Mouse (Mus musculus): ENCODE measurements at regions not wholly inside any gene's neighbourhood (a gene's known extent, or its start where the extent isn't known, plus 50 kb on each side); places are given as distances from the start of the nearest gene placed in this dataset.

DNA sequence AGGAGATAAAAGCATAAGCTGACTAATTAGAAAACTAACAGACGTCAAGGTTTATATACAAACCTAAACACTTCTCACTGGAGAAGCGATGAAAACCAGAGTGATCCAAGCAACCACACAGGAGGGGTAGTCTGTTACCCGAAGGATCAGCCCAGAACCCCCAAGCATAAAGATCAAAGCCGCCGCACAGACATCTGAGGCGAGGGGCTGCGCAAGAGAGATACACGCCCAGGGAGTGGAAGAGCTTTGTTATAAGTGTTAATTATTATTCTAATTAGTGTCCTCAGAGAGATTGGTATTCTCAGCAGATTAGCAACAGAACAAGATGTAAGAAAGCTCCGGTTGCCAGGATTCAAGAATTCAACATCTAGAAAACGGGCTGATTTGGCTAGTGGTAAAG, 281.2 kb downstream of the Atp23 start:
- H3K9me3 ChIP-seq: no peaks in the 10 kb centered on the region
- H3K27ac ChIP-seq (replicated peaks): peak overlapping the region; percentile 35
- 13% methylated on average over 10 of the region's 10 CpGs for WGBS
- peak; percentile 89 for ATAC-seq (ENCODE audit: low FRiP score, low read depth)
- H3K4me2 ChIP-seq (replicated peaks): peak overlapping the region; percentile 22
- H3K4me3 ChIP-seq: no peak overlapping the region
- peaks cover 16% of the 10 kb centered on the region for H3K4me1 ChIP-seq
- no peaks in the 10 kb centered on the region for H3K27me3 ChIP-seq
- H3K36me3 ChIP-seq: no peaks in the 10 kb centered on the region
- no peak overlapping the region for H3K9ac ChIP-seq (replicated peaks)

DNA sequence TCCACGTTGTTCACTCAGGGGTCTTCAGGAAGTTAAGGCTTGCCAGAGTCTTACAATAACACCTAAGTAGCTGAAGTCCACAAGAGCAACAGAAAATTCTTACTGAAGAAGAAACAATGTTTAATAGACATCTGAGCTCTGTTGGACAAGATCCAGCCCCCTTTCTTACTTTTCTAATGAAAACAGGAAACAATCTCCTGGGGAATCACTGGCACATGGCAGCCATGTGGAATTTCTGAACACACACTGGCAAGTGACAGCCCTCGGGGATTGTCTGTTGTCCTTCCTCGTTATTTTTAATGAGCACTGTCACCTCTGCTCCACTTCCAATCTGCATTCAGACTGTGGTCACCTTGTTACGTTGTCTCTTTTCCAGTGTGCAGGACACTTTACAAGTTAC, 288.9 kb downstream of the Atp23 start:
- no peak overlapping the region for H3K9ac ChIP-seq (replicated peaks)
- no peaks in the 10 kb centered on the region for H3K36me3 ChIP-seq
- WGBS: 64% methylated on average over 4 of the region's 4 CpGs
- H3K9me3 ChIP-seq: no peaks in the 10 kb centered on the region
- no peaks in the 10 kb centered on the region for H3K27me3 ChIP-seq
- no peaks in the 10 kb centered on the region for H3K4me1 ChIP-seq
- ATAC-seq (ENCODE audit: low FRiP score, low read depth): no peak
- no peak overlapping the region for H3K27ac ChIP-seq (replicated peaks)
- no peak overlapping the region for H3K4me2 ChIP-seq (replicated peaks)
- H3K4me3 ChIP-seq: no peak overlapping the region

DNA sequence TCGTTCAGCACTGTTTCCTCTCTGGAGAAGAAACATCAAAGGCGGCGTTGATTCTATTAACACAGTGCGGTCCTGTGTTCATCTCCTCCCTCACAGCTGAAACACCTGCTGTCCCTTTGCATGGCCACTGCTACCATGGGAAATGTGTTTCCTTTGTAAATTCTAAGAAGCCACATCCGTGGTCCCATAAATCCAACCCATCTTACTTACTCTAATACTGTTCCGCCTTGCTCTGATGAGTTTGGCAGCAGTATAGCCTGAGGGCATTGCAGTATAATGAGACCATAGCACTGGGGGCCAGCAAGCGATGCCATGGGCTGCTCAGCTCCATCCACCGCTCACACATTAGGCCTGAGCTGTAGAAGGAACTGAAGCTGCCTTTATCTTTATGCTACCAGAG, 290.6 kb downstream of the Atp23 start:
- Histone ChIP-seq H3K27ac (replicated peaks) (no peak overlapping the region), H3K9ac (replicated peaks) (no peak overlapping the region), H3K9me3 (no peaks in the 10 kb centered on the region), H3K4me1 (no peaks in the 10 kb centered on the region), H3K4me3 (no peak overlapping the region), H3K27me3 (no peaks in the 10 kb centered on the region), H3K36me3 (no peaks in the 10 kb centered on the region), H3K4me2 (replicated peaks) (no peak overlapping the region)
- WGBS: 81% methylated on average over 8 of the region's 8 CpGs
- ATAC-seq (ENCODE audit: low FRiP score, low read depth): peak; percentile 79

DNA sequence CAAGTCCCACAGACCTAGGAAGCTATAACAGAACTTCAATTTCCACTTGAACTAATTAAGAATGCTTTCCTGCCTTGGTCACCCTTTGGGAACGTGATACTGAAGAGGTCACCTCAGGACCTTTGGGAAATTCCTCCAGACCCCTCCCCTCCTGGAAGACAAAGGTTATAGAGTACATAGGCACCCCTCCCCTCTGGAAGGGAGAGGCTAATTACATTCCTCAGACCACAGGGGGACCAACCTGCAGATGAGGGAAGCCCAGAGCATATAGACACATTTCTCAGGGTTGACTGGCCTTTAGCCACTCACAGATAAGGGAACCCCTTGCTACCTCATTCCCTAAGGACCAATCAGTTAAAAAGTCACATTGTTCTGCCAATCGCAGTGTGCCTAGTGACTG, 301.5 kb downstream of the Atp23 start:
- H3K4me2 ChIP-seq (replicated peaks): no peak overlapping the region
- no peaks in the 10 kb centered on the region for H3K4me1 ChIP-seq
- no peak overlapping the region for H3K4me3 ChIP-seq
- no peak overlapping the region for H3K27ac ChIP-seq (replicated peaks)
- no peak overlapping the region for H3K9ac ChIP-seq (replicated peaks)
- ATAC-seq (ENCODE audit: low FRiP score, low read depth): no peak
- H3K27me3 ChIP-seq: no peaks in the 10 kb centered on the region
- 87% methylated on average over 2 of the region's 2 CpGs for WGBS
- no peaks in the 10 kb centered on the region for H3K36me3 ChIP-seq
- no peaks in the 10 kb centered on the region for H3K9me3 ChIP-seq

DNA sequence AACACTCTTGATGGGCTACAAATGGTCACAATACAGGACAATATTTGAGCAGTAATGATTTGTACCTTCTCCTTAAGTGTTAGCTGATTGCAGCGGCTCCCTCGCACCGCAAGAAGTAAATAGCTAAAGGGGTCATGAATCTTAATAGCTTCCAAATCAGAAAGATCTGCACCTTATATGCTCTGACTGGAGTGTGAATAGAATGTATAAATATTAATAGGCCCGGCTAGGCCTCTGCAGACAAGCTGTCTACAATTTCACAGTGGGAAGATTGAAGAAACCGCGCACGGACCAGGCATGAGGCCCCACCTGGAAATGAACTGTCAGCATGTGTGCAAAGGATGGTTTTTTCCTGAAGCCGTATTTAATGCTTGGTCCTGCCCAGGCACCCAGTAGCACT, 333.0 kb downstream of the Atp23 start:
- H3K9me3 ChIP-seq: no peaks in the 10 kb centered on the region
- WGBS: 61% methylated on average over 8 of the region's 8 CpGs
- H3K4me1 ChIP-seq: peaks cover 4% of the 10 kb centered on the region; the same call in 1 of the 2 replicates
- H3K36me3 ChIP-seq: no peaks in the 10 kb centered on the region
- no peak overlapping the region for H3K9ac ChIP-seq (replicated peaks)
- no peak overlapping the region for H3K4me2 ChIP-seq (replicated peaks)
- H3K27me3 ChIP-seq: no peaks in the 10 kb centered on the region
- ATAC-seq (ENCODE audit: low FRiP score, low read depth): peak; percentile 75
- H3K4me3 ChIP-seq: no peak overlapping the region
- peak overlapping the region; percentile 63 for H3K27ac ChIP-seq (replicated peaks)

DNA sequence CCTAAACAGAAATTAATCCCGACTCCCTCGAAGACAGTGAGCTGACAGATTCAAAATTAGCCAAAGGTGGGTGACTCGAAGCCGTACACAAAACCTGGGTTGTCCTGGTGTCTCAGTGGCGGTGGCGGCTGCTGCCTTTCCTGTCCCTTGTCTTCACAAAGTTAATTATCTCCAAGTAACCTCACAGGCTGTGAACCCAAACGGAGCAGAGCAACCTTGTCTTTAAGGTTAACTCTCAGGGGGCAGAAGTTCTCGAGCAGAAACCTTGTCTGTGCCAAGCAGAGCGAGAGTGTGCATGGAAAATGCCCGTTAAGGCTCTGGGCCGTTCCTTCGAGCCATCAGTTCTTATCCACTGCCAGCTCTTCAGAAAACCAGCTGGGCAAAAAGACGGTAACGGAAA, 335.8 kb downstream of the Atp23 start:
- Histone ChIP-seq H3K9me3 (no peaks in the 10 kb centered on the region), H3K36me3 (no peaks in the 10 kb centered on the region), H3K4me2 (replicated peaks) (no peak overlapping the region), H3K4me3 (no peak overlapping the region), H3K4me1 (peaks cover 4% of the 10 kb centered on the region; the same call in 1 of the 2 replicates), H3K9ac (replicated peaks) (no peak overlapping the region), H3K27ac (replicated peaks) (no peak overlapping the region), H3K27me3 (no peaks in the 10 kb centered on the region)
- 87% methylated on average over 14 of the region's 14 CpGs for WGBS
- ATAC-seq (ENCODE audit: low FRiP score, low read depth): no peak

DNA sequence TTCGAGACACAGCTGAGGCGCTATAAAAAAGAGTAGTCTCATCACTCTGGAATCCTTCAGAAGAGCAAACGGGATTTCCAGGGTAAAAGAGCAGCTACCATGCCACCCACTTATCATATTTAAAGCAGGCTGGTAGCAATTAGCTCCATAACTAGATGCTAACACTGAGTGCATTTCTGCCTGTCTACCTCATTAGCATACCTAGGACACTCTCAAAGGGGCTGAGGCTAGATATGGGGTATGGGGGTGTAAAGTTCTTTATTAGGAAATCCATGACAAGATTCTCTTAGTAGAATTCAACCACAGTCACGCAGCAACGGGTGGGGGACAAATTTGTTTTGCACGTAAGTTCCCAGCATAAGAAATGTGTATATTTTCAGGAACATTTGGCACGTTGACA, 346.1 kb downstream of the Atp23 start:
- Histone ChIP-seq H3K27ac (replicated peaks) (no peak overlapping the region), H3K4me1 (no peaks in the 10 kb centered on the region), H3K4me2 (replicated peaks) (no peak overlapping the region), H3K4me3 (no peak overlapping the region), H3K36me3 (no peaks in the 10 kb centered on the region), H3K9me3 (no peaks in the 10 kb centered on the region), H3K27me3 (no peaks in the 10 kb centered on the region), H3K9ac (replicated peaks) (no peak overlapping the region)
- 86% methylated on average over 7 of the region's 7 CpGs for WGBS
- ATAC-seq (ENCODE audit: low FRiP score, low read depth): no peak

DNA sequence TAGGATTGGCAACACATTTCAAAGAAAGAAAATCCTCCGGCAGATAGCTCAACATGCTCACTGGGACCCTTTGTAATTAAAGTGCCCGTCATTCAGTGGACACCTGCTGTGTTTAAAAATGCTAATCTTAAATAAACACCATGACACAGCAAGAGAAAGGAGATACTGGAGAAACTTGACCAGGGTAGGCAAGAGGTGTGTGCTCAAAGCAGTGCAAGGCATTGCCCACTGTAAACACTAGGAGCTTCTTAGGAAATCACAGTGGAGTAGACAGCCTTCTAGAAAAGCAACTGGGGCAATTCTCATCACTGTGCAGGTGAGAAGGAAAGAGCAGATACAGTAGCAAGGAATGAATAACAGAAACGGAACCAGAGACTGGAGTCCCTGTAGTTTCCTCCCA, 369.2 kb downstream of the Atp23 start:
- Histone ChIP-seq H3K4me1 (0 out of 2 replicates have a peak, but pooled peaks cover 3% of the 10 kb centered on the region), H3K4me3 (no peak overlapping the region), H3K36me3 (no peaks in the 10 kb centered on the region), H3K4me2 (replicated peaks) (no peak overlapping the region), H3K9me3 (no peaks in the 10 kb centered on the region), H3K9ac (replicated peaks) (no peak overlapping the region), H3K27ac (replicated peaks) (no peak overlapping the region), H3K27me3 (no peaks in the 10 kb centered on the region; the same call in 1 of the 2 replicates)
- ATAC-seq (ENCODE audit: low FRiP score, low read depth): peak; percentile 47; the same call in 1 of the 2 replicates
- 31% methylated on average over 3 of the region's 3 CpGs for WGBS

DNA sequence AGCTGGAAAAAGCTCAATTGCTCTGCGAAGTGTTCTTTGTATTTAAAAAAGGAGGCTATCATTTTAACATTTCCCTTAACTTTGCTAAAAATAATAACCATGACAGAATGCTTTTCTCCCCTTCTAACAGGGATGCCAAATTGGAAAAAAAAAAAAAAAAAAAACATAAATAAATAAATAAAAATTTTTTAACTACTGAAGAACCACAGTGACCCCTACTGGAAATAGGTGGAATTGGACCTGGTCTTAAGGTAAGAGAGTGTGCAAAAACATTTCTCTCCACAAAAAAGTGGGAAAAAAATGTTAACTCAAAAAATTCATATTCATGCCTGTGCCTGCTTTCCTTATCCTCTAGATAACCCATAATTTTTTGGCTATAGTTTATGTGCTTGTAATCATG, 369.8 kb downstream of the Atp23 start:
- Histone ChIP-seq H3K36me3 (no peaks in the 10 kb centered on the region), H3K9ac (replicated peaks) (no peak overlapping the region), H3K27me3 (no peaks in the 10 kb centered on the region; the same call in 1 of the 2 replicates), H3K4me3 (no peak overlapping the region), H3K4me1 (peaks cover under 1% of the 10 kb centered on the region; the same call in 1 of the 2 replicates), H3K4me2 (replicated peaks) (no peak overlapping the region), H3K9me3 (no peaks in the 10 kb centered on the region), H3K27ac (replicated peaks) (no peak overlapping the region)
- ATAC-seq (ENCODE audit: low FRiP score, low read depth): no peak
- 74% methylated on average over 1 of the region's 1 CpGs for WGBS

DNA sequence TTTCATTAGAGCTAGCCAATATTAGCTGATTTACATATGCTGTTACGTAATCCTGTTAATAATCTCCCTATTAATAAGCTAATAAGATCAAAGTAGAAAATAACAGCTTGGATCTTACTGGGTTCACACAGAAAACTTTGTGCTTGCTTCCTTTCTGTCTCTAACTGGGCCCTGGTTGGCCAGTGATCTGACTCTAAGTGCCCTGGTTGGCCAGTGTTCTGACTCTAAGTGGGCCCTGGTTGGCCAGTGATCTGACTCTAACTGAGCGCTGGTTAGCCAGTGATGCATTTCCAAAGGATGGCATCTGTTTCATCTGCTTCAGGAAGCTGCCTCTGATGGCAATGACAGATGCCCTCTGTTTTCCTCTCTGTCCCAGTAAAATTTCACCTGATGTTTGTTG, 372.4 kb downstream of the Atp23 start:
- ATAC-seq (ENCODE audit: low FRiP score, low read depth): no peak
- 88% methylated on average over 2 of the region's 2 CpGs for whole genome bisulfite sequencing

DNA sequence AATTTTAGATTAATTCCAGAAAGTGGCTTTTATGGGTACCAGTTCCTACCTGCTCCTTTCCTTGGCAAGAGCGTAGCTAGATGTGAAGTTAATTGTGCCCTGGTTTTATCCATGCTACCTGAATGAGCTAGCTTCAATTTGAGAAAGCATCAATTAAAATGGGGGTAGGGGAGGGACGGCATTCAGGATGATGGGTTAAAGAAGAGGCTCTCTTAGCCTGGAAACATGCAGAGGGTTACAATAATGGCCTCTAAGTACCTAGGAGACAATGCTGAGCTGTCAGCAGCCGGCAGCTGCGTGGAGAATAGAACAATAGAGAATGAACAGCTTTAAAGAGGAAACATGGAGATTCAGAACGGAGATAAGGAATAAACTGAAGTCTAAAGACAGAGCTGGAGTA, 375.0 kb downstream of the Atp23 start:
- no peak overlapping the region for H3K27ac ChIP-seq (replicated peaks)
- WGBS: 15% methylated on average over 5 of the region's 5 CpGs
- ATAC-seq (ENCODE audit: low FRiP score, low read depth): peak; percentile 50; the same call in 1 of the 2 replicates

More for the DNA sequence above, 372.4 kb downstream of the Atp23 start:
- no peak overlapping the region for H3K4me2 ChIP-seq (replicated peaks)
- H3K36me3 ChIP-seq: no peaks in the 10 kb centered on the region
- no peak overlapping the region for H3K9ac ChIP-seq (replicated peaks)
- no peak overlapping the region for H3K27ac ChIP-seq (replicated peaks)
- peaks cover 2% of the 10 kb centered on the region; the same call in 1 of the 2 replicates for H3K4me1 ChIP-seq
- H3K4me3 ChIP-seq: no peak overlapping the region
- no peaks in the 10 kb centered on the region for H3K9me3 ChIP-seq
- no peaks in the 10 kb centered on the region; the same call in 1 of the 2 replicates for H3K27me3 ChIP-seq

DNA sequence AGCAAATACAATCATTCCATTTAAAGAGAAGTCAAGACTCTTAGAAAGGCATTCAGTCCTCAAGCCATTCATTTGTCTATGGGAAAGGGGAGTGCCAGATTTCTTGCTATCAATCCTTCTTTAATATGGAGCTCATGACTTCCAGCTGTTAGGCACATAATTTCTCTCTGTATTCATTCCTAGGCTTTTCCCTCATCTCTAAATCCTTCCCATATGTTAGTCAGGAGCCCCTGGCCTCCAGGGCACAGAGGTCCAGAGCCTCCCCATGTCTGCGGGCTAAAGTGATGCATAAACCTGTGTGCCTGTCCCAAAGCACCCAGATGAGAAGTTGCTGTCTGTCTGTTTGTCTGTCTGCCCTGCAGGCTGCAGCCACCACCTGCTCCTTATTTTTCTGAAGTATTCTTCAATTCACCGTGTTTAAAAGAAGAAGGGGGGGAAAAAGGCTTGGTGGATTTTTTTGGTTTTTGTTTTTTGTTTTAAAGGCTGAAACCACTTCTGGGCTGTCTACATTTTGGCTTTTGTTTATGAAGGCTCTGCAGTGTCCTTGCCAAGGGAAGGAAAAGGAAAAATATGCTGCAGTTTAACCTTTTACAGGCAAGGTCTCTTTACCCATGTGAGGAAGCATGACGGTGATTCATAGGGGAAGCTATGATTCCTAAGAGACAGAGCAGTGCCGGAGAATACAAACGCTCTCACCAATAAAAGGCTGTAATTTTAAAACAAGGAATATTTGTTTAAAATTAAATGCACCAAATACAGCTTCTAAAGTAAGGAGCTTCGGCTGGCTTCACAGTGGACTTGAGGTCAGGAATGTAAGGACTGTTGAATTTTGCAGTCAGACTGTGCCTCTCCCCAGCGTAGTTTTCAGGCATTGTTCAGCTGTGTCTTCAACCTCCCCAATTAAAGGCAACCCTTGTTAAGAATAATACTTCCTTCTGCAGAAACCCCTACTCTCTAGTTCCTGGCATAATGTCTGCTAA, 379.0 kb downstream of the Atp23 start:
- Histone ChIP-seq H3K36me3 (no peaks in the 10 kb centered on the region), H3K9me3 (0 out of 2 replicates have a peak, but pooled peaks cover 3% of the 10 kb centered on the region), H3K9ac (replicated peaks) (no peak overlapping the region), H3K4me3 (no peak overlapping the region), H3K4me1 (peaks cover 16% of the 10 kb centered on the region), H3K27ac (replicated peaks) (no peak overlapping the region), H3K4me2 (replicated peaks) (no peak overlapping the region), H3K27me3 (no peaks in the 10 kb centered on the region)
- no peak for ATAC-seq (ENCODE audit: low FRiP score, low read depth)
- 56% methylated on average over 7 of the region's 7 CpGs for WGBS

More for the DNA sequence above, 375.0 kb downstream of the Atp23 start:
- Histone ChIP-seq H3K9me3 (no peaks in the 10 kb centered on the region), H3K4me3 (no peak overlapping the region), H3K4me2 (replicated peaks) (no peak overlapping the region), H3K4me1 (peaks cover 13% of the 10 kb centered on the region), H3K9ac (replicated peaks) (no peak overlapping the region), H3K27me3 (no peaks in the 10 kb centered on the region; the same call in 1 of the 2 replicates), H3K36me3 (no peaks in the 10 kb centered on the region)

Data from midbrain, embryonic 12.5 days (tissue).